Mouse (Mus musculus): ENCODE data around the gene Sema5a. TPM values are rescaled to one million over a fixed set of nuclear protein-coding genes. Genes with fewer than 3 reads are reported as not detected.
A peak's percentile ranks its signal among the peaks of the same experiment; 100 is the strongest.

Gene Sema5a
- total and polyA plus RNA-seq, 2 experiments from 2014 or later = 7.6 to 21.5 TPM

DNA sequence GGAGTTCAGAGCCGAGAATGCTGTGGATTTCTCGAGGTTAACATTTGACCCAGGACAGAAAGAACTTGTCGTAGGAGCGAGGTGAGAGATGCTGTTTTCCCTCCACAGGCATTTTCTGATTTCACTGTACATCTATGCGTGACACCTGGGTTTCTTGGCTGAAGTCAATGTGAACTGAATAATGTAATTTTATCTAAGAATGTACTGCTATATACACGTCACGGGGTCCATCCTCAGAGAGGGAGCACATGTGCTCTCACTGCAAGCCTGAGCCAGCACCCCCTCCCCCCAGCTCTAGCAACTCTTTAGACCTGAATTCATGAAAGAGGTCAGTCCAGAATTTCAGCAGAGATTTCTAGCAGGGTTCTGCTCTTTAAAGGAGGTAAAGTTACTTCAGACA is 215.6 kb downstream of the Sema5a start:
- no peaks in the 10 kb centered on the region for H3K9me3 ChIP-seq (ENCODE audit: low read length)
- H3K4me1 ChIP-seq (ENCODE audit: insufficient read depth) = no peaks in the 10 kb centered on the region
- H3K9ac ChIP-seq = no peak overlapping the region
- ATAC-seq = no peak
- H3K27me3 ChIP-seq (ENCODE audit: insufficient read depth, low read length) = no peaks in the 10 kb centered on the region
- H3K36me3 ChIP-seq (ENCODE audit: insufficient read depth) = no peaks in the 10 kb centered on the region
- no peak overlapping the region for H3K4me3 ChIP-seq (ENCODE audit: low read depth, low read length)
- H3K4me2 ChIP-seq (ENCODE audit: low read depth) = no peak overlapping the region
- no peak for TF ChIP-seq CTCF (IDR thresholded peaks at IDR 0.05; ENCODE audit: low read depth)
- no peak for DNase-seq
- 80% methylated on average over 7 of the region's 7 CpGs for WGBS
- no peak overlapping the region for H3K27ac ChIP-seq (ENCODE audit: low read depth, low read length)

DNA sequence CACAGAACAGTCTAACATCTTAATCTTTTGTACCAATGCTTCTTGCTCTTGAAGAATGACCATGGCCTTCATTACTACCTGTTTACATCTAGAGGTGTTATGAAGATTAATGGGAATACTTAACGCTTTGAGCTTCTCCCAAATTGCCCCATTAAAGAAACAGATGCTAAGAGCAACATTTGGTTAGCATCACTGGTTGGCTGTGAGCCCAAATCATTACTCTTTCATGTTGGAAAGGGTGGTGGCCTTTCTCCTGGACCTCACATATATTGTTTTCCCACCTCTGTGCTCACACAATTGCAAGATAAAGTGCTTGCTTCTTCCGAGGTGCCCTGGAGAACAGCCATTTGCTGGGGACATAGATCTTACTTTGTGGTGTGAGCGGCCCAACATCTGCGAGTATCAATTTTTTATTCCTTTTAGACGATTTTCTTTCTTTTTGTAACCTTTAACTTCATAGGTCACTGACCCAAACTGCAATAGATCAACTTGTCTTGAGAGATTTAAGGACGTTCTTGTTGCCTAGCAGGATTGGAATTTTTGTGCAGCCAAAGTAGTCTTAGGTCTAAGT is 227.0 kb downstream of the Sema5a start:
- H3K27me3 ChIP-seq (ENCODE audit: insufficient read depth, low read length) = no peaks in the 10 kb centered on the region
- H3K9me3 ChIP-seq (ENCODE audit: low read length) = no peaks in the 10 kb centered on the region
- no peak for TF ChIP-seq CTCF (IDR thresholded peaks at IDR 0.05; ENCODE audit: low read depth)
- H3K27ac ChIP-seq (ENCODE audit: low read depth, low read length) = no peak overlapping the region
- WGBS = 81% methylated on average over 6 of the region's 6 CpGs
- no peak overlapping the region for H3K9ac ChIP-seq
- DNase-seq = no peak
- ATAC-seq = no peak
- no peak overlapping the region for H3K4me3 ChIP-seq (ENCODE audit: low read depth, low read length)
- no peaks in the 10 kb centered on the region for H3K36me3 ChIP-seq (ENCODE audit: insufficient read depth)
- H3K4me2 ChIP-seq (ENCODE audit: low read depth) = no peak overlapping the region
- H3K4me1 ChIP-seq (ENCODE audit: insufficient read depth) = no peaks in the 10 kb centered on the region

DNA sequence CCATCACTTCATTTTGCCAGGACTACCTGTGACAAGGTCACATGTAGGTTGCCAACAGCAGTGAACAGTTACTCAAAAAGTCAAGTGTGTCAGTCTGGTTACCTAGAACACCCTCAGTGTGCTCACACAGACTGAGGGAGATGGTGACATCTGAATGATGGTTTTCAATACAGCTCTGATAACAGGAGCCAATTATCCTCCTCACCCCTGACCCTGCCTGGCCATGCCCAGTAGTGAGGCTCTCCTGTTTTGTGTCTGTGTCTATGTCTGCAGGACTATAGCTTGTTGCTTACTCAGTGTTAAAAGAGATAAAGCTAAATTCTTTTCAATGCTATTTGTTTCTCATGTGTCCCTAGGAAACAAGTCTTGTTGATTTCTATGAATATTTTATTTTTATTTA is 236.1 kb downstream of the Sema5a start:
- no peak for TF ChIP-seq CTCF (IDR thresholded peaks at IDR 0.05; ENCODE audit: low read depth)
- Histone ChIP-seq H3K4me2 (ENCODE audit: low read depth) (no peak overlapping the region), H3K9ac (no peak overlapping the region), H3K36me3 (ENCODE audit: insufficient read depth) (no peaks in the 10 kb centered on the region), H3K4me1 (ENCODE audit: insufficient read depth) (no peaks in the 10 kb centered on the region), H3K27me3 (ENCODE audit: insufficient read depth, low read length) (no peaks in the 10 kb centered on the region), H3K4me3 (ENCODE audit: low read depth, low read length) (no peak overlapping the region), H3K27ac (ENCODE audit: low read depth, low read length) (no peak overlapping the region), H3K9me3 (ENCODE audit: low read length) (no peaks in the 10 kb centered on the region)
- ATAC-seq = no peak
- DNase-seq = no peak

DNA sequence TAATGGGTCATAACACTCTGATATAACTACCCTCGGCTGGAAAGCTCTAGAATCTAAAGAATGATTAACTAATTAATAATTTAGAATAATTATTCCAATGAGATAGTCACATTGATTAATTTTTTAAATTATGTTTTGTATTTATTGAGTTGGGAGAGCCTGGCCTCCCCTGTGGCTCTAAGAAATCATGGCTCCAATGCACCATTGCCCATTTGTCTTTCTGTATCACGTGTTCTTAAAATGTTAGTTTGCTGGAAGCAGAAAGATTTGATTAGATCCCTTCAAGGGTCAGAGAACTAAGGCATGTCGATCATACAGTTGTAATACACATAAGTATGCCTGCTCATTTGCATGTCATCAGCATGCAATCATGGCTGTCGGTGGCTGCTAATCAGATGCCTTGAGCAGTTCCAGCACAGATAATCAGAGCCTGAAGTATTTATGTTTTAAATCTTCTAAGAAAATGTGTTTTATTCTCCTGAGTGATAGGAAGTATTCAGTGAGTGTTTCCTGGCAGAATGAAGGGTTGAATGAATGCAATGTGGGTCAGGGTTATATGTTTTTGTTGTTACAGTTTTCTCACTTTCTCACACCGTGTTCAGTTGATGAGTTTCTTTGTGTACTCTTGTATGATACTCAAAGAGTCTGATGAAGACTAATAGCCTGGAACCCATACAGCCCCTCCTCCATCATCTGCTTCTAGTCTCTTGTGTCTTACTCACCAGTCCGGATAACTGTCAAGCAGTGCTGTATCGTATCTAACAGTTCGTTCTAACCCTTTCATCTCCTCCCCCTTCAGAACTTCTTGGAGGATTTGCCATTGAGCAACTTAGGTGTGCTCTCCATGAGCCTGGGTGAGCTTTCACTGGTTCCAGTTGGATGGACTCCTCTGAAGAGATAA is 240.7 kb downstream of the Sema5a start:
- no peaks in the 10 kb centered on the region for H3K27me3 ChIP-seq (ENCODE audit: insufficient read depth, low read length)
- no peak overlapping the region for H3K4me2 ChIP-seq (ENCODE audit: low read depth)
- H3K9ac ChIP-seq = no peak overlapping the region
- no peak for TF ChIP-seq CTCF (IDR thresholded peaks at IDR 0.05; ENCODE audit: low read depth)
- 62% methylated on average over 8 of the region's 8 CpGs for WGBS
- ATAC-seq (peak; percentile 53; the same call in 1 of the 2 replicates), DNase-seq (no peak)
- no peaks in the 10 kb centered on the region for H3K9me3 ChIP-seq (ENCODE audit: low read length)
- no peak overlapping the region for H3K27ac ChIP-seq (ENCODE audit: low read depth, low read length)
- H3K4me3 ChIP-seq (ENCODE audit: low read depth, low read length) = no peak overlapping the region
- no peaks in the 10 kb centered on the region for H3K4me1 ChIP-seq (ENCODE audit: insufficient read depth)
- H3K36me3 ChIP-seq (ENCODE audit: insufficient read depth) = no peaks in the 10 kb centered on the region

DNA sequence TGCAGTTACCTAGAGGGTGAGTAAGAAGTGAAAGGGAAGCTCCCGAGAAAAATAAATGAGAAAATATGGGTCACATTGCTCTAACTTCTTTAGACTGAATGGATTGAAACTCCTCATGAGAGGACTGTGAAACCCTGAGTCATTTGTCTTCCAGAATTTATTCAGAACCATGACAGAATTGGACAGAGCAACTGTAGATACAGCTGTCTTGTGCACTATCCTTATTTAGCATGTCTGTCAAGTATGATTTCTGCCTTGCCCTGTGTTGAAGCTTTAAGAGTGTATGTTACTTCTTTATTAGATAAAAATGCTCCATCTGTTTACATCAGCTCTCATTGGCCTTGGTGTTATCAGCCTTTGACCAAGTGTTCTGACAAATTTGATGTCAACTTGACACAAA is 243.4 kb downstream of the Sema5a start:
- no peaks in the 10 kb centered on the region for H3K4me1 ChIP-seq (ENCODE audit: insufficient read depth)
- H3K27ac ChIP-seq (ENCODE audit: low read depth, low read length) = no peak overlapping the region
- no peaks in the 10 kb centered on the region for H3K36me3 ChIP-seq (ENCODE audit: insufficient read depth)
- no peak overlapping the region for H3K9ac ChIP-seq
- no peaks in the 10 kb centered on the region for H3K9me3 ChIP-seq (ENCODE audit: low read length)
- H3K4me3 ChIP-seq (ENCODE audit: low read depth, low read length) = no peak overlapping the region
- WGBS = 81% methylated on average over 1 of the region's 1 CpGs
- TF ChIP-seq CTCF (IDR thresholded peaks at IDR 0.05; ENCODE audit: low read depth) = no peak
- H3K27me3 ChIP-seq (ENCODE audit: insufficient read depth, low read length) = no peaks in the 10 kb centered on the region
- no peak overlapping the region for H3K4me2 ChIP-seq (ENCODE audit: low read depth)
- no peak for DNase-seq
- ATAC-seq = no peak

DNA sequence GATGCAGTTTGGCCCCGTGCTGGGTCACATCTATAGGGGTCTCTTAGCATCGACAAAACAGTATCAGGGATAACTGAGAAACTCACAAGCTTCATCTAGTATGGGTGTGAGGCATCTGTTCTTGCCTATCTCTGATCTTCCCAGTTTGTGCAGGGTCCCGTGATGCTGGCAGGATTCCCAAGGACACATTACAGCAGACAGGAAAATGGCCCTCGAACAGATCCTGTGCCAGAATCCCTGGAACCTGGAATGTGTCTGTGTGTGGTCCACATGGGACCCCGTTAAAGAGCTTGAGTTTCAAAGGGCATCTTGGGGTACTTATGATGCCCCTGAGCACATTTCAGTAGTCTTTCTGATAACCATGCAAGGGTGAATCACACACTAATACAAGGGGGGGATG is 249.6 kb downstream of the Sema5a start:
- H3K4me1 ChIP-seq (ENCODE audit: insufficient read depth) = no peaks in the 10 kb centered on the region
- no peak overlapping the region for H3K9ac ChIP-seq
- ATAC-seq (no peak), DNase-seq (no peak)
- H3K27me3 ChIP-seq (ENCODE audit: insufficient read depth, low read length) = no peaks in the 10 kb centered on the region
- no peak overlapping the region for H3K27ac ChIP-seq (ENCODE audit: low read depth, low read length)
- TF ChIP-seq CTCF (IDR thresholded peaks at IDR 0.05; ENCODE audit: low read depth) = no peak
- no peaks in the 10 kb centered on the region for H3K9me3 ChIP-seq (ENCODE audit: low read length)
- no peak overlapping the region for H3K4me3 ChIP-seq (ENCODE audit: low read depth, low read length)
- H3K4me2 ChIP-seq (ENCODE audit: low read depth) = no peak overlapping the region
- WGBS = 72% methylated on average over 5 of the region's 5 CpGs
- H3K36me3 ChIP-seq (ENCODE audit: insufficient read depth) = no peaks in the 10 kb centered on the region

DNA sequence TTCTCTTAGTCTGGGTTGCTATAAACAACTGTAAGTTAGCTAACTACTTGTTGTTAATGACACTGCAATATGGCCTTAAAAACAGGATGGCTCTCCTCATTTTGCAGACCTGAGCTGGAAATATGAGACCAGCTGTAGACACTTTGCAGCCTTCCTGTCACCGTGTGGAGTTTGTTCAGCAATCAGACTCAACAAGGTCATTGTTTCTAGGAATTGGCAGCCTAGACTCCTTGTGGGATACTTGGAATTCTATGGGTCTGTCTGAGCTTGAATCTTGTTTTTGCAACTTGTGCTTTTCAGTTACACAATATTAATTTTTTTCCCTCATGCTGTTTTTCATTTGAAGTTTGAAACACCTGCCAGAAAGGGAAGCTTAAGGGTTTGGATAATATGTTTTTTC is 250.3 kb downstream of the Sema5a start:
- TF ChIP-seq CTCF (IDR thresholded peaks at IDR 0.05; ENCODE audit: low read depth) = no peak
- no peak overlapping the region for H3K9ac ChIP-seq
- H3K4me3 ChIP-seq (ENCODE audit: low read depth, low read length) = no peak overlapping the region
- H3K36me3 ChIP-seq (ENCODE audit: insufficient read depth) = no peaks in the 10 kb centered on the region
- DNase-seq (no peak), ATAC-seq (no peak)
- no peak overlapping the region for H3K27ac ChIP-seq (ENCODE audit: low read depth, low read length)
- H3K9me3 ChIP-seq (ENCODE audit: low read length) = no peaks in the 10 kb centered on the region
- WGBS = 35% methylated on average over 1 of the region's 1 CpGs
- H3K4me1 ChIP-seq (ENCODE audit: insufficient read depth) = no peaks in the 10 kb centered on the region
- H3K27me3 ChIP-seq (ENCODE audit: insufficient read depth, low read length) = no peaks in the 10 kb centered on the region
- H3K4me2 ChIP-seq (ENCODE audit: low read depth) = no peak overlapping the region

Data from forebrain, postnatal 0 days (tissue).